Mouse (Mus musculus): ENCODE data around the gene Cdh13.

GRCm38 (mm10) chr8:118754119-118754518 lies 470.6 kb downstream of the Cdh13 start:
- no peak for TF ChIP-seq POLR2A (IDR thresholded peaks at IDR 0.05; ENCODE audit: extremely low read depth, insufficient read depth, low read length)
- no peak for TF ChIP-seq CTCF (IDR thresholded peaks at IDR 0.05; ENCODE audit: extremely low read depth, insufficient read depth, low read length)

Measured in cortical plate, adult 2 months (tissue).